Mouse (Mus musculus): ENCODE results near the gene Olfr92.

DNA sequence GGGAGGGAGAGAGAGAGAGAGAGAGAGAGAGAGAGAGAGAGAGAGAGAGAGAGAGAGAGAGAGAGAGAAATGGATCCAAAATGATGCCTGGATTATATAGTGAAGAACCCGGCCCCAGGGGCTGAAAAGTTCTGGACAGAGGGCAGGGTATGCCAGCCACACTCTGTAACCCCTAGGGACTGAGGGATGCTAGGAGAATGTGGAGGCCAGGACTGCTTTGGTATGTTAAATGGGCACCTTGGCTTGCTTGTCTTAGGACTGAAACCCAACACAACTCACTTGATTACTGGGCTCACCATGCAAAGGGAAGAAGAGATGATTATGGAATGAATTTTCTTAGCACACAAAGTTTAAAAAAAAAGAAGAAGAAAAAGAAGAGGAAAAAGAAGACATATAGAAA is 41.7 kb downstream of the Olfr92 start:
- TF ChIP-seq CTCF (IDR thresholded peaks at IDR 0.05) (no peak), POLR2A (IDR thresholded peaks at IDR 0.05; ENCODE audit: insufficient read depth, low read depth, low read length) (no peak), EP300 (IDR thresholded peaks at IDR 0.05; ENCODE audit: insufficient read depth, low read depth, low read length) (no peak)
